Mouse (Mus musculus) heart, adult 18-20 months (tissue): Measurements from ENCODE around the gene Atp6ap2. TPM values are rescaled to one million over a fixed set of nuclear protein-coding genes. Genes with fewer than 3 reads are reported as not detected.

Experiments
- total RNA-seq, 2 experiments: library from RNA; stranded (reverse); gene quantifications; 2 replicates each; pipeline ENCODE4 v1.2.3; 2021

Atp6ap2 gene
- total RNA-seq, 2 experiments from 2014 or later, result 20.3 to 24.0 TPM

Other genes with a start within 250 kb of the Atp6ap2 start
- 10 to 100 TPM; 11.3 to 16.7 TPM for gene 1810030O07Rik, start 85.9 kb downstream of the Atp6ap2 start, total RNA-seq
- gene Med14, start 174.3 kb downstream of the Atp6ap2 start, total RNA-seq, result 10 to 100 TPM; 20.5 to 28.9 TPM